Mouse (Mus musculus): ENCODE measurements around the gene Bmpr2. TPM values are rescaled to one million over a fixed set of nuclear protein-coding genes. Genes with fewer than 3 reads are reported as not detected.
"Not testable (repeated sequence)": the region's sequence is repeated elsewhere in the genome, so short reads cannot be mapped to it uniquely, and the experiment has no call there.

The Bmpr2 gene
- polyA plus RNA-seq (2016; fragmentation: Nextera tagmentation; extraction: Ambion mirVana), result 5.1 and 8.0 TPM in 2 replicates

DNA sequence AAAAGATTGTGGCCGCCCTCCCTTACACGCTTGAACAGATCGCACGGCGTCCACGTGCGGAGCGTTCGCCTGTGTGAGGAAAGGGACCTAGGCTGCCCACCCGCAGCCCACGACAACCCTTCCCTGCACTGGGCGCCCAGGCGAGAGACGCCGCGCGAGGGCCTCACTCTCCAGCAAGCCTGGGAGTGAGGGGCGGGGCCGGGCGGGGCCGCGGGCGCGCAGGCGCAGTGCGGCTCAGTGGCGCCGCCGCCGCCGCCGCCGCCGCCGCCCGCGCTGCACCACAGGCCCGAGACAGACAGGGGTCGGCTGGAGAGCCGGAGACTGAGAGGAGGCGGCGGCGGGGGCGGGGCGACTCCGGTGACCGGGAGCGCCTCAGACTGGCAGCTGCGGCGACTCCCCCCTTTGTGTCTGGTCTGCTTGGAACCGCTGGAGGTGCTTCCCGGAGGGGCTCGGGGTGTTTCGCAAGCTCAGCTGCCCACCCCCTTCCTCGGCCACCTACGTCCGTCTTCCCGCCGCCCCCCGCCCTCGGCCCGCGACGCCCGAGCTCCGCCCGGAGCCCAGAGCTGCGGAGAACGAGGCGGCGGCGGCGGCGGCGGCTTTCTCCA lies at the start of gene Bmpr2:
Gene Bmpr2, plus strand, starts transcription at position 237 of the 605 bp plus-strand sequence.
- H3K36me3 ChIP-seq, result peaks cover 5% of the 10 kb centered on the region
- WGBS, result under 1% methylated on average over 72 of the region's 75 CpGs
- H3K27me3 ChIP-seq (ENCODE audit: low read depth, poor library complexity, severe bottlenecking), result no peaks in the 10 kb centered on the region
- H3K9me3 ChIP-seq (replicated peaks), result no peaks in the 10 kb centered on the region
- H3K4me3 ChIP-seq, result peak within 1 kb of the TSS; percentile 90
- peak within 1 kb of the TSS; percentile 100 for H3K27ac ChIP-seq
- peak; percentile 94 for DNase-seq (ENCODE audit: low spot score)
- H3K4me1 ChIP-seq, result peaks cover 18% of the 10 kb centered on the region

DNA sequence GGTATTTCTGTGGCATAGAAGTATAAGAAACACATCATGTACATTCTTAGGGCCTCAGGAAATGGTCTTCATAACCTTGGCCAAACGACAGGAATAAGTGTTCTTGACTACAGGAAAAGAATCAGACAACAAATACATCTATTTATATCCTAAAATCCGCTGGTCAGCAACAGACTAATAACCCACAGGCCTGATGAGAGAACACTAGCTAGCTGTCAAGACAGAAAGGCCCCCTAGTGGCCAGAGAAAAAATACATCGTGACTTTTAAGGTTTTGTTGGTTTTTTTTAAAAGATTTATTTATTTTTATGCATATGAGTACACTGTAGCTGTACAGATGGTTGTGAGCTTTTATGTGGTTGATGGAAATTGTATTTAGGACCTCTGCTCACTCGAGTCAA lies 43.3 kb upstream of the Bmpr2 start:
- DNase-seq (ENCODE audit: low spot score), result no peak

DNA sequence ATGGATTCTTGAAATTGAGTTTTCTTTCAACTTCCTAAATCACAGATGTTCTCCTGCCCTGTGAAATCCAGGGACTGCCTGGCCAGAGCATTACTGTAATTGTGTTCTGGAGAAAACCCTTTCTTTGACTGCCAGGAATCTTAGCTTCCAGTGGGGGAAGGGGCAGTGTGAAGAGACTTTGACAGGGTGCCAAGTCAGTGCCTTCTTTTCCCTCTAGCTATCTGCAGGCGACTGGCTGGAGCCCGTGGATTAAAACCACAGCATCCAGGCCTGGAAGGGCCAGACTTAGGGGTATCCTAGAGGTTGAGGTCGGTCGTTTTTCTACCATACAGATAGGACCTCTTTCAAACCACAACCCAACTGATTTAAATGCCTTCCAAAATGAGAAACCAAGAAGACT lies 37.5 kb upstream of the Bmpr2 start:
- DNase-seq (ENCODE audit: low spot score), result no peak
- Histone ChIP-seq H3K9me3 (replicated peaks) (no peaks in the 10 kb centered on the region), H3K27ac (no peak overlapping the region), H3K4me3 (no peak overlapping the region), H3K36me3 (peaks cover 12% of the 10 kb centered on the region), H3K4me1 (no peaks in the 10 kb centered on the region), H3K27me3 (ENCODE audit: low read depth, poor library complexity, severe bottlenecking) (no peaks in the 10 kb centered on the region)
- 70% methylated on average over 4 of the region's 4 CpGs for WGBS

More for the DNA sequence above, 43.3 kb upstream of the Bmpr2 start:
- H3K4me1 ChIP-seq, result no peaks in the 10 kb centered on the region
- H3K27me3 ChIP-seq (ENCODE audit: low read depth, poor library complexity, severe bottlenecking), result no peaks in the 10 kb centered on the region
- H3K27ac ChIP-seq, result no peak overlapping the region
- H3K36me3 ChIP-seq, result peaks cover 61% of the 10 kb centered on the region
- 57% methylated on average over 4 of the region's 4 CpGs for WGBS
- H3K4me3 ChIP-seq, result no peak overlapping the region
- no peaks in the 10 kb centered on the region for H3K9me3 ChIP-seq (replicated peaks)

DNA sequence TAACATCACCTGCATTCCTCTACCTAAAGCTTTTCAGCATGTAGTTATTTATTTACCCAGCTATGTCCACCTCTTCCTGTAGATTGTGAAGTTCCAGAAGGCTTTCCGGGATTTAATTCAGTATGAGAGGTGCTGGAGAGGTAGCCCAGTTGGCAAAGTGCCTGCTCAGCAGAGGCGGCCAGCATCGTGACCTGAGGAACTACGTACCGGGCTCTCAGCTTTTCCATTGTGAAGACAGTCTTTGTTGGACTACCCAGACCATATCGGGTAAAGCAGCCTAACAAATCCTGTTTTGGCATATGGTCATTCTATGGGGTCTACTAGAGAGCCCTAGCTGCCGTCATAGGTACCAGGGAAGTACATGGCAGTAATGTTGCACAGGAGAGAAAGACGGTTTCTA lies 33.1 kb upstream of the Bmpr2 start:
- Histone ChIP-seq H3K4me3 (no peak overlapping the region), H3K27me3 (ENCODE audit: low read depth, poor library complexity, severe bottlenecking) (no peaks in the 10 kb centered on the region), H3K36me3 (no peaks in the 10 kb centered on the region), H3K27ac (no peak overlapping the region), H3K9me3 (replicated peaks) (no peaks in the 10 kb centered on the region), H3K4me1 (no peaks in the 10 kb centered on the region)
- 91% methylated on average over 8 of the region's 8 CpGs for WGBS
- no peak for DNase-seq (ENCODE audit: low spot score)

- no peaks in the 10 kb centered on the region for H3K36me3 ChIP-seq
- no peaks in the 10 kb centered on the region for H3K9me3 ChIP-seq (replicated peaks)
- no peak for DNase-seq (ENCODE audit: low spot score)
- H3K4me3 ChIP-seq, result no peak overlapping the region
- no peaks in the 10 kb centered on the region for H3K27me3 ChIP-seq (ENCODE audit: low read depth, poor library complexity, severe bottlenecking)
- H3K4me1 ChIP-seq, result no peaks in the 10 kb centered on the region
- no peak overlapping the region for H3K27ac ChIP-seq
- 93% methylated on average over 4 of the region's 4 CpGs for WGBS
Measured at GRCm38 (mm10) chr1:59730737-59731136, 32.5 kb upstream of the Bmpr2 start.

DNA sequence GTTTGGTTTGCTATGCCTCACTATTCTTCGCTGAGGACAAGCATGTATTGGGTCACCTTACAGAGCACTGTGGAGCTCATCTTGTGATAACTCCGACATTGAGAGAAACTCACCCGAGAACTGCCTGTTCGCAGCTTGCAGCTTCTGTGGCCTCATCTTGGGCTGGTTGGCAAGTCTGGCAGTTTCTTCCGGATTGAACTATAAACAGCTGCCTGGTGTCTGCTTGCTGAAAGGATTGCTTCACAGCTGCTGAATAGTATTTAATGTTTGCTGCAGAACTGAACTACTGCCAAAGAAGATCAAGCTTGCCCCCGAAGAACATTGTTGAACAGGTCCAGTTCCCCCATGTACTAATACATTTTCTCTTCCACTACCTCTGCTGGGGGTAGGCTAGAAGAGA lies 29.1 kb upstream of the Bmpr2 start:
- Histone ChIP-seq H3K4me1 (no peaks in the 10 kb centered on the region), H3K36me3 (no peaks in the 10 kb centered on the region), H3K4me3 (no peak overlapping the region), H3K27me3 (ENCODE audit: low read depth, poor library complexity, severe bottlenecking) (no peaks in the 10 kb centered on the region), H3K27ac (no peak overlapping the region), H3K9me3 (replicated peaks) (no peaks in the 10 kb centered on the region)
- 83% methylated on average over 6 of the region's 6 CpGs for WGBS
- no peak for DNase-seq (ENCODE audit: low spot score)

- Histone ChIP-seq H3K4me1 (peaks cover 3% of the 10 kb centered on the region; the same call in 1 of the 2 replicates), H3K9me3 (replicated peaks) (no peaks in the 10 kb centered on the region), H3K4me3 (no peak overlapping the region), H3K27ac (no peak overlapping the region), H3K36me3 (no peaks in the 10 kb centered on the region), H3K27me3 (ENCODE audit: low read depth, poor library complexity, severe bottlenecking) (no peaks in the 10 kb centered on the region)
- WGBS, result 86% methylated on average over 6 of the region's 6 CpGs
- DNase-seq (ENCODE audit: low spot score), result no peak
Measured at GRCm38 (mm10) chr1:59738768-59739414, 24.3 kb upstream of the Bmpr2 start.

DNA sequence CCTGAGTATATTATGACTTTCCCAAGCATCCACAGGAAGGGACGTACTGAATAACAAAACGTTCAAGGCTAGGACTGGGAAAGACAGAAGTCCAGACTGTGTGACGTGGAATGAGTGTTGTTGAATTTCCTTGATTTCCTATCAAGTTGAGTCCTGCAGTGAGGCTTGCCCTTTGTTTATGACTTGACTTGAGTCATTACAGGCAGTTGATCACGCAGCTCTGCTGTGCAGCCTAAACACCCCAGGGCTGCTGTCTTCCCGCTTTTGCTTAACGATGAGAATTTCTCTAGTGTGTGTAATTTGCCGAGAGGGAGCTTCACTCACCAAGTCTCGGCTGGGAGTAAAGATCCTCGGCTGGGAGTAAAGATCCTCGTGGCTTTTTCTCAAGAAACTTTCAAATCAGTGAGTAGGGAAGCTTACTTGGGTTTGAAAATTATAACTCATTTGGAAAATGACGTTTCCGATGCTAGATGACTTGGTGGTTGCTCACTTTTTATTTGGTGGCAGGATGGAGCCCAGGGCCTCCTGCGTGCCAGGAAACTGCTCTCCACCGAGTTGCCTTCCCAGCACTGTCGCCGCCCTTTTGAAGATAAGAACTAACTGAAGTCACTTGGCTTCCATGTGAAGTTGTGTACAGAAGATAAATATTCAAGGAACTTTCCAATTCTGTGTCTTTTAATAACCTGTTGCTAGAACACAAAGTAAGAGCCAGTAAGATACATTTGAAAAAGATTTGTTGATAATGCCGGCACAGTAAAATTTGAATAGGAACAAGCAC lies 23.4 kb upstream of the Bmpr2 start:
- Histone ChIP-seq H3K9me3 (replicated peaks) (no peaks in the 10 kb centered on the region), H3K27ac (no peak overlapping the region), H3K36me3 (no peaks in the 10 kb centered on the region), H3K27me3 (ENCODE audit: low read depth, poor library complexity, severe bottlenecking) (no peaks in the 10 kb centered on the region), H3K4me3 (no peak overlapping the region), H3K4me1 (peaks cover 3% of the 10 kb centered on the region; the same call in 1 of the 2 replicates)
- DNase-seq (ENCODE audit: low spot score), result no peak
- WGBS, result 75% methylated on average over 17 of the region's 17 CpGs

DNA sequence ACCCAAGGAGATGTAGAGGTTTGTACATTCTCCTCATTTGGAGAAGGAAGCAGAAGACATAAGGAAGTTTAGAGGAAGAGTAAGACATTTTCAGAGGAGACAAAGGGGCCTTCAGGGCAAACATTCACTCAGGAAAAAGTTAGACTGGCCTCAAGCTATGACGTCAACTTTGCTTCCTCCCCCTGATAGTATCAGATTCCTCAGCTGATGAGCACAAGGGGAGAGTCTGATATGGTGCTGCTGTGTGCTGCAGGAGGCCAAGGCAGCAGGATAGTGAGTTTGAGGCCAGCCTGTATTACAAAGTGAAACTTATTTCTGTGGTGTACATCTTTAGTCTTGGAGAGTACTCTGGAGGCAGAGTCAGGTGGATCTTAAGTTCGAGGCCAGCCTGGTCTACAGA lies 14.2 kb upstream of the Bmpr2 start:
- Histone ChIP-seq H3K27ac (no peak overlapping the region), H3K4me1 (no peaks in the 10 kb centered on the region), H3K9me3 (replicated peaks) (no peaks in the 10 kb centered on the region), H3K36me3 (no peaks in the 10 kb centered on the region), H3K27me3 (ENCODE audit: low read depth, poor library complexity, severe bottlenecking) (no peaks in the 10 kb centered on the region), H3K4me3 (no peak overlapping the region)
- 82% methylated on average over 2 of the region's 2 CpGs for WGBS
- no peak for DNase-seq (ENCODE audit: low spot score)

GRCm38 (mm10) chr1:59749724-59750123 lies 13.5 kb upstream of the Bmpr2 start:
- not testable (repeated sequence) for H3K27ac ChIP-seq; H3K9me3 ChIP-seq (replicated peaks); H3K4me3 ChIP-seq; H3K27me3 ChIP-seq (ENCODE audit: low read depth, poor library complexity, severe bottlenecking); H3K4me1 ChIP-seq; DNase-seq (ENCODE audit: low spot score); H3K36me3 ChIP-seq
- 76% methylated on average over 5 of the region's 5 CpGs for WGBS

- Histone ChIP-seq H3K4me3 (no peak overlapping the region), H3K27me3 (ENCODE audit: low read depth, poor library complexity, severe bottlenecking) (no peaks in the 10 kb centered on the region), H3K36me3 (no peaks in the 10 kb centered on the region), H3K4me1 (no peaks in the 10 kb centered on the region), H3K27ac (no peak overlapping the region), H3K9me3 (replicated peaks) (no peaks in the 10 kb centered on the region)
- no peak for DNase-seq (ENCODE audit: low spot score)
- WGBS, result 88% methylated on average over 1 of the region's 1 CpGs
Measured at GRCm38 (mm10) chr1:59755298-59755697, 7.9 kb upstream of the Bmpr2 start.

GRCm38 (mm10) chr1:59758325-59758724 lies 4.9 kb upstream of the Bmpr2 start:
- Histone ChIP-seq H3K27ac (no peak overlapping the region), H3K4me1 (peaks cover 3% of the 10 kb centered on the region; the same call in 1 of the 2 replicates), H3K27me3 (ENCODE audit: low read depth, poor library complexity, severe bottlenecking) (no peaks in the 10 kb centered on the region), H3K36me3 (no peaks in the 10 kb centered on the region), H3K4me3 (no peak overlapping the region), H3K9me3 (replicated peaks) (no peaks in the 10 kb centered on the region)
- WGBS, result 91% methylated on average over 1 of the region's 1 CpGs
- DNase-seq (ENCODE audit: low spot score), result no peak

- Histone ChIP-seq H3K4me3 (peak overlapping the region; percentile 90), H3K4me1 (peaks cover 17% of the 10 kb centered on the region), H3K27ac (peak overlapping the region; percentile 100), H3K9me3 (replicated peaks) (no peaks in the 10 kb centered on the region), H3K36me3 (no peaks in the 10 kb centered on the region), H3K27me3 (ENCODE audit: low read depth, poor library complexity, severe bottlenecking) (no peaks in the 10 kb centered on the region)
- WGBS, result 2% methylated on average over 10 of the region's 10 CpGs
- peak; percentile 68 for DNase-seq (ENCODE audit: low spot score)
Measured at GRCm38 (mm10) chr1:59762208-59762607, 992 bp upstream of the Bmpr2 start.

All from limb, embryonic 10.5 days (tissue).